Mouse (Mus musculus): ENCODE data around the gene Fbxl12. TPM values are rescaled to one million over a fixed set of nuclear protein-coding genes. Genes with fewer than 3 reads are reported as not detected.

Fbxl12 gene
- polyA plus RNA-seq, 1 experiment from 2014 or later, result 14.1 TPM

GRCm38 (mm10) chr9:20576591-20576990 lies 68.0 kb downstream of the Fbxl12 start:
- H3K9ac ChIP-seq (ENCODE audit: low read length), result no peak overlapping the region
- H3K4me3 ChIP-seq (ENCODE audit: low read depth, low read length), result no peak overlapping the region
- 84% methylated on average over 2 of the region's 2 CpGs for WGBS
- H3K27me3 ChIP-seq (ENCODE audit: control insufficient read depth, insufficient read depth, low read length), result no peaks in the 10 kb centered on the region
- H3K9me3 ChIP-seq (ENCODE audit: control insufficient read depth, low read length), result no peaks in the 10 kb centered on the region
- no peaks in the 10 kb centered on the region for H3K36me3 ChIP-seq (ENCODE audit: control insufficient read depth, insufficient read depth, low read length)
- H3K4me2 ChIP-seq (ENCODE audit: low read depth, severe bottlenecking), result no peak overlapping the region
- no peaks in the 10 kb centered on the region for H3K4me1 ChIP-seq (ENCODE audit: control insufficient read depth, insufficient read depth, low read length)
- no peak for DNase-seq (ENCODE audit: low spot score)
- no peak for ATAC-seq (ENCODE audit: insufficient number of reproducible peaks, low FRiP score, low TSS enrichment, low read depth)
- no peak overlapping the region for H3K27ac ChIP-seq (replicated peaks; ENCODE audit: low read depth, low read length)

DNA sequence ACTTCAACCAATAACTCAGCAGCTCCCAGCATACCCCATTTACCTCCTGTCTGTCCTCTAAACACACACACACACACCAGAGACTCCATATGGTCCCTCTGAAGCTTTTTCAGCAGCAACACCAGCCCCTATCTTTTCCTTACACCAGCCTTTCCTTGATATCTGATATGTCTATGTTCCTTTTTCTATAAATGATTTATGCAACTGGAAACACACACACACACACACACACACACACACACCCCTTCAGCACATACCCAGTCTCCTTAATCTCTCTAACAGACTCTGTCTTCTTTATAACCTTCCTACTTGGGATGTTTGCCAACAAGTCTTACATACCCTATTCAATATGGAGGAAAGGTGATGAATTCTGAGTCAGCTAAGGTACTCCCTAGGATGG lies 73.5 kb downstream of the Fbxl12 start:
- Histone ChIP-seq H3K36me3 (ENCODE audit: control insufficient read depth, insufficient read depth, low read length) (no peaks in the 10 kb centered on the region), H3K4me1 (ENCODE audit: control insufficient read depth, insufficient read depth, low read length) (no peaks in the 10 kb centered on the region), H3K27ac (replicated peaks; ENCODE audit: low read depth, low read length) (no peak overlapping the region), H3K9ac (ENCODE audit: low read length) (no peak overlapping the region), H3K4me2 (ENCODE audit: low read depth, severe bottlenecking) (no peak overlapping the region), H3K9me3 (ENCODE audit: control insufficient read depth, low read length) (no peaks in the 10 kb centered on the region), H3K4me3 (ENCODE audit: low read depth, low read length) (no peak overlapping the region), H3K27me3 (ENCODE audit: control insufficient read depth, insufficient read depth, low read length) (no peaks in the 10 kb centered on the region)
- ATAC-seq (ENCODE audit: insufficient number of reproducible peaks, low FRiP score, low TSS enrichment, low read depth) (no peak), DNase-seq (ENCODE audit: low spot score) (no peak)

Other genes starting within 250 kb of the Fbxl12 start
- gene Zfp26, start 184.6 kb downstream of the Fbxl12 start, polyA plus RNA-seq (2014; fragmentation: Nextera tagmentation; extraction: Ambion mirVana), result 28.8 and 31.9 TPM in 2 replicates
- gene Zfp426, start 152.0 kb downstream of the Fbxl12 start, polyA plus RNA-seq (2014; fragmentation: Nextera tagmentation; extraction: Ambion mirVana), result 24.9 and 27.1 TPM in 2 replicates
- 147 and 159 TPM in 2 replicates for gene Zfp266, start 123.3 kb downstream of the Fbxl12 start, polyA plus RNA-seq (2014; fragmentation: Nextera tagmentation; extraction: Ambion mirVana)
- gene Zfp846, start 63.5 kb downstream of the Fbxl12 start, polyA plus RNA-seq (2014; fragmentation: Nextera tagmentation; extraction: Ambion mirVana), result 18.1 and 20.9 TPM in 2 replicates
- 379 and 389 TPM in 2 replicates for gene Ubl5, start 1.9 kb downstream of the Fbxl12 start, polyA plus RNA-seq (2014; fragmentation: Nextera tagmentation; extraction: Ambion mirVana)
- 65.0 and 66.4 TPM in 2 replicates for gene Pin1, start 7.3 kb upstream of the Fbxl12 start, polyA plus RNA-seq (2014; fragmentation: Nextera tagmentation; extraction: Ambion mirVana)
- 2.6 and 3.8 TPM in 2 replicates for gene Olfm2, start 101.6 kb upstream of the Fbxl12 start, polyA plus RNA-seq (2014; fragmentation: Nextera tagmentation; extraction: Ambion mirVana)
- 0.21 TPM in 1 of 2 replicates, not detected in the other for gene Col5a3, start 170.3 kb upstream of the Fbxl12 start, polyA plus RNA-seq (2014; fragmentation: Nextera tagmentation; extraction: Ambion mirVana)
- not detected in 2 replicates for gene Rdh8, start 173.7 kb upstream of the Fbxl12 start, polyA plus RNA-seq (2014; fragmentation: Nextera tagmentation; extraction: Ambion mirVana)
- 1.2 and 1.4 TPM in 2 replicates for gene A230050P20Rik, start 223.9 kb upstream of the Fbxl12 start, polyA plus RNA-seq (2014; fragmentation: Nextera tagmentation; extraction: Ambion mirVana)
- gene Angptl6, start 235.0 kb upstream of the Fbxl12 start, polyA plus RNA-seq (2014; fragmentation: Nextera tagmentation; extraction: Ambion mirVana), result 2.6 TPM in 2 replicates
- 83.9 and 87.3 TPM in 2 replicates for gene Ppan, start 243.4 kb upstream of the Fbxl12 start, polyA plus RNA-seq (2014; fragmentation: Nextera tagmentation; extraction: Ambion mirVana)

Measured in limb, embryonic 11.5 days (tissue).